Mouse (Mus musculus) bone marrow, adult 2 months (tissue): ENCODE data around the gene Gpr34.

ENCODE experiments used
- CTCF ChIP-seq: fragments of 200-500 bp; IDR thresholded peaks from 2 replicates; pipeline ENCODE4 v1.5.1; 2011; ENCODE audit warnings: low read length, control low read depth; ENCODE audit not compliant: control insufficient read depth, insufficient read depth
- POLR2A ChIP-seq: fragments of 200-500 bp; IDR thresholded peaks from 2 replicates; pipeline ENCODE4 v1.6.1; 2011; ENCODE audit warnings: low read depth, mild to moderate bottlenecking, control low read depth, low read length, borderline replicate concordance; ENCODE audit not compliant: control insufficient read depth

DNA sequence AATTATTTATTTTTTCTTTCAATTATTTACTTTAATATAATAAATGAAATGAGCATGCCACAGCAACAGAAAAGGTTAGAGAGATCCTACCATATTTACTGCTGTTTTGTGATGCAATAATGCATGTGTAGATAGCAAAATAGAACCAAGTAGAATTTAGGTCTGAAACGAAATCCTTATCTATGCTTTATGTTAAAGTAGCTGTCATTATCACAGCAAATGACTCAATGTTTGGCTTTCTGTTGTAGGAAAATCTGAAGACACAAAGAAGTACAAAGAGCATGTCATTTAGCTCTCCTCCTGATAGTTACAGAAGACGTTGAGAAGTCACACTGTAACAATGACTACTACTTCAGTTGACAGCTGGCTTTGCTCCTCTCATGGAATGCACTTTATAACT lies 7.0 kb downstream of the Gpr34 start:
- no peak for TF ChIP-seq CTCF
- TF ChIP-seq POLR2A: no peak
